Mouse (Mus musculus) liver, embryonic 15.5 days (tissue): Measurements from ENCODE around the gene Grin2b. TPM values are rescaled to one million over a fixed set of nuclear protein-coding genes. Genes with fewer than 3 reads are reported as not detected.

Experiments
- ATAC-seq: fragments of 200-750 bp; cut with Nextera tagmentation; 2 replicates; pipeline ENCODE4 v1.8.0; 2017; ENCODE audit warnings: moderate number of reproducible peaks, mild to moderate bottlenecking, moderate library complexity; ENCODE audit not compliant: insufficient read depth
- H3K27ac ChIP-seq: fragments of 300-500 bp; sonication (generic); replicated peaks from 2 replicates; pipeline ENCODE4 v1.5.1; 2015; ENCODE audit warnings: mild to moderate bottlenecking, inconsistent platforms
- H3K27me3 ChIP-seq: fragments of 300-500 bp; sonication (generic); 2 replicates; pipeline ENCODE4 v1.6.1; 2015; ENCODE audit warnings: mild to moderate bottlenecking, inconsistent platforms
- H3K36me3 ChIP-seq: fragments of 300-500 bp; sonication (generic); replicated peaks from 2 replicates; pipeline ENCODE4 v1.6.1; 2015; ENCODE audit warnings: moderate library complexity, mild to moderate bottlenecking, inconsistent platforms
- H3K4me1 ChIP-seq: fragments of 300-500 bp; sonication (generic); replicated peaks from 2 replicates; pipeline ENCODE4 v1.6.1; 2015; ENCODE audit warnings: inconsistent platforms
- H3K4me2 ChIP-seq: fragments of 300-500 bp; sonication (generic); 2 replicates; pipeline ENCODE4 v1.6.1; 2015; ENCODE audit warnings: moderate library complexity, mild to moderate bottlenecking, inconsistent platforms
- H3K4me3 ChIP-seq: fragments of 300-500 bp; sonication (generic); replicated peaks from 2 replicates; pipeline ENCODE4 v1.5.1; 2015; ENCODE audit warnings: mild to moderate bottlenecking, inconsistent platforms
- H3K9ac ChIP-seq: fragments of 300-500 bp; sonication (generic); 2 replicates; pipeline ENCODE4 v1.6.1; 2015; ENCODE audit warnings: moderate library complexity, mild to moderate bottlenecking, inconsistent platforms
- H3K9me3 ChIP-seq: fragments of 300-500 bp; sonication (generic); replicated peaks from 2 replicates; pipeline ENCODE4 v1.6.1; 2016; ENCODE audit warnings: inconsistent platforms
- WGBS: fragments of 180-500 bp; shearing (Covaris S2); methylation state at CpG from one replicate; pipeline ENCODE4 v1.1.7; 2015; ENCODE audit warnings: mixed read lengths; ENCODE audit not compliant: insufficient replicate concordance; 5-methylcytosine and 5-hydroxymethylcytosine counted together
- polyA plus RNA-seq: library from polyadenylated mRNA; unstranded; fragments of >200 nt; fragmentation: Nextera tagmentation; extraction: Ambion mirVana; gene quantifications from 2 replicates; pipeline ENCODE4 v1.2.1, GENCODE M21; 2015

Grin2b gene
- polyA plus RNA-seq, 1 experiment from 2014 or later = not detected

DNA sequence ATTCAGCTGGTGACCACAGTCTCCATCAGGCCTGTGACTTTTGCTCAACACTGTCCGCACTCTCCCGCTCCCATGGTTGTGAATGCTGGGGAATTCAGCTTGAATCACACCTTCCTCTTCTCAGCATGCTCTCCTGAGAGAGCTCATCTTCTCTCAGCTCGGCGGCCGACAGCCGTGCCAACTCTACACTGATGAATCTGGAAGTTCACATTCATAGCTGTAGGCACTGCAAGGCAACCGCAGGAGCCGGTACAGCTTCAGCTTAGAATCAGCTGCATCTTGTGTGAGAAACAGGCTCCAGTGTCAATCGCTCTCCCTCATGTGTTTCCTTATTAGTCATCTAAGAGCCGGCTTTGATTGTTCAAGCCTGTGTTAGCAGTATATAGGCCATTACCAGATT lies 272.9 kb downstream of the Grin2b start:
- WGBS = 66% methylated on average over 10 of the region's 10 CpGs
- no peak overlapping the region for H3K4me3 ChIP-seq
- no peak overlapping the region for H3K27ac ChIP-seq
- no peak for ATAC-seq
- no peak overlapping the region for H3K9ac ChIP-seq
- no peaks in the 10 kb centered on the region for H3K9me3 ChIP-seq
- no peaks in the 10 kb centered on the region for H3K36me3 ChIP-seq
- H3K27me3 ChIP-seq = no peaks in the 10 kb centered on the region
- H3K4me2 ChIP-seq = no peak overlapping the region
- H3K4me1 ChIP-seq = no peaks in the 10 kb centered on the region

DNA sequence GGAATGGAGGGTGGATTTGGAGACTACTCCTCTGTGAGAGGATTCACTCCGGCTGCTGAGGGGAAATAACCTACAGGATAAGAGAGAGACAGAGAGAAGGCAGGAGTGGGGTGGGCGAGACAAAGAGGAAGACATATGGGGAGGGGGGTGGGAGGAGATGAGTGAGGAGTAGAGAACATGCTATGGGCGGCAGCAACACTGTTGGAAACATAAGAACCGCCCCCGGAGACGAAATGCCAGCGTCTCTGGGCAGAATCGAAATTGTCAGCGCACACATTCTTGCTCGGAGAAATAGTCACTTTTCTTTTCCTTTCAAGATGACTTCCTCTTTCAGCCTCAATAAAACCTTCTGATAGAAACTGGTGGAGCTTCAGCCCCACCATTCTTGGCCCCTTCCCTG lies 274.1 kb downstream of the Grin2b start:
- no peaks in the 10 kb centered on the region for H3K36me3 ChIP-seq
- no peak overlapping the region for H3K4me3 ChIP-seq
- H3K27ac ChIP-seq = no peak overlapping the region
- 44% methylated on average over 10 of the region's 10 CpGs for WGBS
- no peaks in the 10 kb centered on the region for H3K27me3 ChIP-seq
- H3K4me2 ChIP-seq = no peak overlapping the region
- ATAC-seq = no peak
- H3K4me1 ChIP-seq = no peaks in the 10 kb centered on the region
- no peaks in the 10 kb centered on the region for H3K9me3 ChIP-seq
- H3K9ac ChIP-seq = no peak overlapping the region

DNA sequence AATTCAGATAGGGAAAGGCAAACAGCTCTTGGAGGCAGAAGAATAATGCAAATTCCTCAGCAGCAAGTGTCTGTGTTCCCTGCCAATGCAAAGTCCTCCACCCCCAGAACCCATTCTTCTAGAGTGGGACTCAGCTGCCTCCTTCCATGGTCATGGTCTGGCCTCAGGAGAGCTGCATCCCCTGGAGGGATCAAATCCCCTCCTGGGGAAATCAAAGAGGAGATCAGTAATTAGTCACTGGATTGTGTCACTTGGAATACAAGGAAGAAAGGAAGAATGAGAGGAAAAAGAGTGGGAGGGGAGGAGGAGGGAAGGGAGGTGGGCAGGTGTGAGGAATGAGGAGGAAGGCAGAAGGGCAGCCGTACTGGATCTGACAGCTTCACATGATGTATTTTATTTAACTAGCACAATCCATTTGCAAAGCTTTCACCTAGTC lies 278.5 kb downstream of the Grin2b start:
- H3K36me3 ChIP-seq = no peaks in the 10 kb centered on the region
- no peak overlapping the region for H3K4me2 ChIP-seq
- no peak for ATAC-seq
- H3K4me1 ChIP-seq = no peaks in the 10 kb centered on the region
- 40% methylated on average over 1 of the region's 1 CpGs for WGBS
- no peak overlapping the region for H3K27ac ChIP-seq
- H3K9ac ChIP-seq = no peak overlapping the region
- H3K4me3 ChIP-seq = no peak overlapping the region
- H3K9me3 ChIP-seq = no peaks in the 10 kb centered on the region
- no peaks in the 10 kb centered on the region for H3K27me3 ChIP-seq

DNA sequence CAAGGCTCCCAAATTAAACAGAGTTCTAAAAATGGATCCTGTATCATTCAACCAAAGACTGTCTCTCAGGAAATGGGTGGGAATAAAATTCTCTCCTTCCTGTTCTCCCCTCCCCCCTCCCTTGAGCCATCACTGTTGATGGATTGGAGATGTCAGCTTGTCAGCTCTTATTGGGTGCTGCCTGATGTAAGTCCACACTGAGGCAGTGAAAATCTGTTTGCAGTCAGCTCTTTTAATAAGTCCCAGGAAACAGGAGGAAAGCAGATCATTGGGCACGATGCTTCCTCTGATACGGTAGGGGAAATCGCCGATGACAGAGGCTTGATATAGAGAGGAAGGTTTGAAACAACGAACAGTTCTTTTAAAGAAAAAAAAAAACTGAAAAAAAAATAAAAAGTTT lies 290.7 kb downstream of the Grin2b start:
- H3K4me2 ChIP-seq = no peak overlapping the region
- WGBS = 57% methylated on average over 5 of the region's 5 CpGs
- no peaks in the 10 kb centered on the region for H3K4me1 ChIP-seq
- no peaks in the 10 kb centered on the region for H3K36me3 ChIP-seq
- no peak overlapping the region for H3K9ac ChIP-seq
- H3K9me3 ChIP-seq = no peaks in the 10 kb centered on the region
- ATAC-seq = no peak
- no peak overlapping the region for H3K27ac ChIP-seq
- H3K4me3 ChIP-seq = no peak overlapping the region
- no peaks in the 10 kb centered on the region for H3K27me3 ChIP-seq

DNA sequence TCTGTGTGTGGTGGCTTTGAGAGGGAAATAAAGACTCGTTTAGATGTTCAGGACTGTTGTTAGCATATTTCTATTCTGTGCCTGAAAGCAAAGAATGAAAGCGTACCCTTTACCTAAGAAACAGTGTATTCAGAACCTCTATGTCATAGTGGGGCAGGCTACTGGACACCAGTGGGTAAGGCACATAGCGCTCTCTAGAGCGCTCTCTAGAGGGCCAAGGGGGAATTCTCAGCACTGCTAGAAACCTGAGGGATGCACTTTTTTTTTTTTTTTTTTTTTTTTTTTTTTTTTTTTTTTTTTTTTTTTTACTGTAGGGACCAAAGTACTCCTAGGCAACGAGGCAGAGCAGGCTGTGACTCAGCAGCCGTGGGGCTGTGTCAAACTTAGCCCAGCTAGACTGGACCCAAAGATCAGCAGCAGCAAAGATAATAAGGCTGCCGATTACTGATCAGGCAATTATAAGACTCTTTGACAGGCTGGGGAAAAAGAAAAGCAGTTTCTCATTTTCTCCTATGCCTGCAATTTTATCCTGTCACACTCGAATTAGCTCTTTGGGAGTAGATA lies 297.1 kb downstream of the Grin2b start:
- H3K4me2 ChIP-seq = no peak overlapping the region
- no peak for ATAC-seq
- H3K4me3 ChIP-seq = no peak overlapping the region
- H3K27ac ChIP-seq = no peak overlapping the region
- H3K4me1 ChIP-seq = no peaks in the 10 kb centered on the region
- H3K9me3 ChIP-seq = no peaks in the 10 kb centered on the region
- H3K9ac ChIP-seq = no peak overlapping the region
- no peaks in the 10 kb centered on the region for H3K36me3 ChIP-seq
- WGBS = 38% methylated on average over 8 of the region's 8 CpGs
- H3K27me3 ChIP-seq = no peaks in the 10 kb centered on the region

DNA sequence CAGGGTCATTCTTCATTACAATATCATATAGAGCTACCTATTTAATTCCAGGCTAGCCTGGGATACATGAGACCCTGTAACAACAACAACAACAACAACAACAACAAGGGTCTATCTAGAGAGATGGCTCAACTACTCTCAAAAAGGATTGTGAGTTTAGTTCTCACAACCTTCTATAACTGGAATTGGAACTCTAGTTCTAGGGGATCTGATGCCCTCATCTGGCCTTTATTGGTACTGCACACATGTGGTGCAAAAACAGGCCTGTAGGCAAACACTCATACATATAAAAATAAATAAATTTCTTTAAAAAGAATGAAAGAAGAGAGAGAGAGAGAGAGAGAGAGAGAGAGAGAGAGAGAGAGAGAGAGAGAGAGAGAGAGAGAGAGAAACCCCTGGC lies 298.7 kb downstream of the Grin2b start:
- no peak for ATAC-seq
- Histone ChIP-seq H3K4me3 (no peak overlapping the region), H3K27ac (no peak overlapping the region), H3K36me3 (no peaks in the 10 kb centered on the region), H3K27me3 (no peaks in the 10 kb centered on the region), H3K9me3 (no peaks in the 10 kb centered on the region), H3K9ac (no peak overlapping the region), H3K4me1 (no peaks in the 10 kb centered on the region), H3K4me2 (no peak overlapping the region)

DNA sequence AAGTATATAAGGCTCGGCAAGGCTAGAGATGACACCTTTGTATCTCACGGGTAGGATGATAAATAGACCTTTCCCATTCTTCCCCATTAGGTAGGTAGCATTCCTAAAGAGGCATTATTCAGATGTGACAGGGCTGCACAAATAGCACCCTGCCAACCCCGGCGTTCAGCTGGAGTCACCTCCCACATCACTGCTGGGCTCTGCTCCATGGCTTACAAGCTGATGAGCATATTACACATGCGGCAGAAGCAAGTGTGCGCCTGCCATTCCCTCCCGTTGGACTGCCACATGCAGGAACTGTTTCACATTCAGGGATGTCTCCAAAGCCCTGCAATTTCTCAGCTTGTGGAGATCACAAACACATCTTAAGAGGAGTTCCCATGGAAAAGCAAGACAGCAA lies 307.5 kb downstream of the Grin2b start:
- Histone ChIP-seq H3K4me3 (no peak overlapping the region), H3K36me3 (no peaks in the 10 kb centered on the region), H3K9ac (no peak overlapping the region), H3K9me3 (no peaks in the 10 kb centered on the region), H3K4me1 (no peaks in the 10 kb centered on the region), H3K27ac (no peak overlapping the region), H3K27me3 (no peaks in the 10 kb centered on the region), H3K4me2 (no peak overlapping the region)
- ATAC-seq = no peak
- WGBS = 67% methylated on average over 7 of the region's 7 CpGs

DNA sequence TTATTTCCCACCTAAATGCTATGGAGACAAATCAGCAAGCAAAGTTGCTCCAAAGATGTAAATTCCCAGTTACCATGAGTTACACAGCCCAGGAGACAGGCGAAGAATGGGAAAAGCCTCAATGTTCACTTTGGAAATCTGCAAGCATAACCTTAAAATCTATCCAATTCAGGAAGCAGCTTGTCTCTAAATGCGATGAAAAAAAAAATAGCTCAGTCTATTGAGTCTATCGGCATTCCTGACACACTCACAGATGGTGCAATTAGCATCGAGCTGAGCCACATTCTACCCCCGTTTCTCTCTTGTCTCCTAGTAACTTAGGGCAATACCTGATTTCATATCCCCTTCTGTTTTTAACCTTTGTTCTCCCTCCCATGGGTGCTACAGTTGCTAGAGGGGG lies 309.3 kb downstream of the Grin2b start:
- Histone ChIP-seq H3K4me3 (no peak overlapping the region), H3K27ac (no peak overlapping the region), H3K4me1 (no peaks in the 10 kb centered on the region), H3K4me2 (no peak overlapping the region), H3K27me3 (no peaks in the 10 kb centered on the region), H3K36me3 (no peaks in the 10 kb centered on the region), H3K9me3 (no peaks in the 10 kb centered on the region), H3K9ac (no peak overlapping the region)
- ATAC-seq = no peak
- 60% methylated on average over 5 of the region's 5 CpGs for WGBS

DNA sequence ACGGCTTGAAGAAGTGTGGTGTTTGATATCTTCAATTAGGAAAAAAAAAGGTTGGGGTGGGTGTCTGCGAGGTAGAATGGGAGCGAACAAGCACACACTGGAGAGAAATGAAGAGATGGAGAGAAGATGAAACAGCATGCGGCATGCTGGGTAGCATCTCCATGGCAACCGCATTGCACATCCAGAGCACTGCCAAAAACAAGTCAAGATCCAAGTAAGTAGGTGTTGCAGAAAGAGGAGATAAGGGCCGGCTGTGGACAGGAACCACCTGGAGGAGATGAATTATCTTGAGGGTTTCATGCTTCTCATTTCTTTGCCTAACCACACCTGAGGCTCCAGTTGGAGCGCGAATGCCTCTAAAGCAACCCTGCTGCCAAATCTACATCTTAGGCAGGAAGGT lies 313.8 kb downstream of the Grin2b start:
- 45% methylated on average over 8 of the region's 8 CpGs for WGBS
- Histone ChIP-seq H3K9me3 (0 out of 2 replicates have a peak, but pooled peaks cover 2% of the 10 kb centered on the region), H3K27ac (no peak overlapping the region), H3K27me3 (no peaks in the 10 kb centered on the region), H3K4me1 (no peaks in the 10 kb centered on the region), H3K9ac (no peak overlapping the region), H3K4me2 (no peak overlapping the region), H3K4me3 (no peak overlapping the region), H3K36me3 (no peaks in the 10 kb centered on the region)
- ATAC-seq = no peak

DNA sequence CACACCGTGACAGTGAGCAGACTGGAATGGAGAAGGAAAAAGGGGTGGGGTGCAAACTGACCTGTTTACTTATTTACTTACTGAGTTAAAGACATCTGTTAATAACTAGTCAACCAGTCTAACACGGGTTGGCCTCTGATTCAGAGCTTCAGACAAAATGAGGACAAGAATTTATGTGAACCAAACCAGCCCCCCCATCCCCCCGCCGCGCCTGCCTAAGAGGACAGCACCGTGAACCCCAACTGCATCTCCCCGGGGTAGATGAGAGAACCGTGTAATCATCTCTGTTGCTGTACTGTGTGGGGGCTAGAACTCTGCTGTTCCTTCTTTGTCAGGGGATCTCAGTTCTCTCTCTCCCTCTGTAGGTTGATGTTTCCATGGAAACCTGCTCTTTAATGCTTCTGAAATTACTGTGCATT lies 319.1 kb downstream of the Grin2b start:
- no peak overlapping the region for H3K27ac ChIP-seq
- H3K9me3 ChIP-seq = 0 out of 2 replicates have a peak, but pooled peaks cover 2% of the 10 kb centered on the region
- H3K4me1 ChIP-seq = no peaks in the 10 kb centered on the region
- H3K4me2 ChIP-seq = no peak overlapping the region
- WGBS = 63% methylated on average over 8 of the region's 8 CpGs
- no peak for ATAC-seq
- H3K27me3 ChIP-seq = no peaks in the 10 kb centered on the region
- no peaks in the 10 kb centered on the region for H3K36me3 ChIP-seq
- no peak overlapping the region for H3K4me3 ChIP-seq
- no peak overlapping the region for H3K9ac ChIP-seq

DNA sequence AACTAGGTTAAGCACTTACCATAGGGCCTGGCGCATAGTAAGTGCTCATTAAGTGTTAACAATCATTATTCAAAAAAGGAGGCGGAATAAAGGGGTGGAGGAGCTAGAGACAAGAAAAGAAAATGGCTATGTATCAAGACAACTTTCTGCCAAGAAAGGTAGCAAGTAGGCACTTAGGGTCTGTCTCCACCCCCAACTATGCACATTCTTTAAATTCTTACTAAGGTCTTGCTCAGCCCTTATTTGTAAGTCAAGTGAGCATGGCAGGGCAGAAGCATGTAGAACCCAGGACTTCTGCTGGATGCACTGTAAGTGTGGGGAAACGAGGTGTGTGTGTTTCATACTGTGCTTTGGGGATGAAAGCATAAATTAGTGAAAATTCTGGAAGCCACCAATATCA lies 329.6 kb downstream of the Grin2b start:
- Histone ChIP-seq H3K9ac (no peak overlapping the region), H3K36me3 (no peaks in the 10 kb centered on the region), H3K9me3 (no peaks in the 10 kb centered on the region), H3K4me2 (no peak overlapping the region), H3K4me1 (no peaks in the 10 kb centered on the region), H3K27ac (no peak overlapping the region), H3K27me3 (no peaks in the 10 kb centered on the region), H3K4me3 (no peak overlapping the region)
- 52% methylated on average over 3 of the region's 3 CpGs for WGBS
- no peak for ATAC-seq

DNA sequence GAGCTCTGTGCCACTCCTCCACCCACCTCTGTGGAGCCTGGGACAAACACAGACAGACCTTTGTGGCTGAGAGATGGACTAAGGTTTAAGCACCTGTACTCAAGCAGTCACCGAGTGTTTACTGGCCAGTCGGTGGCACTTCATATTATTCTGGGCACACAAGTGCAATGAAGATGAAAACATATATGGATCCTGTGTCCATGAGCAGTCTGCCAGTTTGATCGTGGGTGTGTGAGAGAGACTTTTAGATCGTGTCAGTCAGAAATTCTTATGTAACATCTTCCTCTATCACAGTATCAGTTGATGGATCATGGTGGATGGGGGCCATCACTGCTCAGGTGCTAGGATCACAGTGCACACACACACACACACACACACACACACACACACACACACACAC lies 337.0 kb downstream of the Grin2b start:
- no peaks in the 10 kb centered on the region for H3K36me3 ChIP-seq
- no peaks in the 10 kb centered on the region for H3K4me1 ChIP-seq
- no peaks in the 10 kb centered on the region for H3K27me3 ChIP-seq
- no peak overlapping the region for H3K4me3 ChIP-seq
- WGBS = 73% methylated on average over 4 of the region's 4 CpGs
- no peak overlapping the region for H3K9ac ChIP-seq
- no peak for ATAC-seq
- H3K4me2 ChIP-seq = no peak overlapping the region
- H3K27ac ChIP-seq = no peak overlapping the region
- no peaks in the 10 kb centered on the region for H3K9me3 ChIP-seq
